Mouse (Mus musculus): ENCODE measurements around the gene Pde10a. TPM values are rescaled to one million over a fixed set of nuclear protein-coding genes. Genes with fewer than 3 reads are reported as not detected.

The Pde10a gene
- total and polyA plus RNA-seq, 2 experiments from 2014 or later: 14.7 to 55.4 TPM

GRCm38 (mm10) chr17:8658751-8659454 lies 133.7 kb downstream of the Pde10a start:
- no peak for DNase-seq
- TF ChIP-seq CTCF (IDR thresholded peaks at IDR 0.05; ENCODE audit: low read depth): no peak
- Histone ChIP-seq H3K27me3 (ENCODE audit: insufficient read depth, low read length) (no peaks in the 10 kb centered on the region), H3K36me3 (ENCODE audit: insufficient read depth) (no peaks in the 10 kb centered on the region), H3K4me3 (ENCODE audit: low read depth, low read length) (no peak overlapping the region), H3K4me1 (ENCODE audit: insufficient read depth) (no peaks in the 10 kb centered on the region), H3K9me3 (ENCODE audit: low read length) (no peaks in the 10 kb centered on the region), H3K27ac (ENCODE audit: low read depth, low read length) (no peak overlapping the region), H3K9ac (no peak overlapping the region), H3K4me2 (ENCODE audit: low read depth) (no peak overlapping the region)
- 66% methylated on average over 16 of the region's 16 CpGs for WGBS
- no peak for ATAC-seq

- Histone ChIP-seq H3K27ac (ENCODE audit: low read depth, low read length) (peak overlapping the region; percentile 64), H3K9me3 (ENCODE audit: low read length) (no peaks in the 10 kb centered on the region), H3K4me1 (ENCODE audit: insufficient read depth) (no peaks in the 10 kb centered on the region), H3K4me3 (ENCODE audit: low read depth, low read length) (no peak overlapping the region), H3K36me3 (ENCODE audit: insufficient read depth) (no peaks in the 10 kb centered on the region), H3K4me2 (ENCODE audit: low read depth) (no peak overlapping the region), H3K27me3 (ENCODE audit: insufficient read depth, low read length) (no peaks in the 10 kb centered on the region), H3K9ac (no peak overlapping the region)
- ATAC-seq (peak; percentile 79; the same call in 1 of the 2 replicates), DNase-seq (peak; percentile 27)
- WGBS: 49% methylated on average over 5 of the region's 5 CpGs
- no peak for TF ChIP-seq CTCF (IDR thresholded peaks at IDR 0.05; ENCODE audit: low read depth)
These were observed 141.7 kb downstream of the Pde10a start for GRCm38 (mm10) chr17:8666912-8667311.

- no peak overlapping the region for H3K27ac ChIP-seq (ENCODE audit: low read depth, low read length)
- TF ChIP-seq CTCF (IDR thresholded peaks at IDR 0.05; ENCODE audit: low read depth): no peak
- no peak overlapping the region for H3K4me3 ChIP-seq (ENCODE audit: low read depth, low read length)
- no peak overlapping the region for H3K4me2 ChIP-seq (ENCODE audit: low read depth)
- H3K36me3 ChIP-seq (ENCODE audit: insufficient read depth): no peaks in the 10 kb centered on the region
- no peaks in the 10 kb centered on the region for H3K4me1 ChIP-seq (ENCODE audit: insufficient read depth)
- 93% methylated on average over 2 of the region's 2 CpGs for WGBS
- DNase-seq (no peak), ATAC-seq (no peak)
- H3K27me3 ChIP-seq (ENCODE audit: insufficient read depth, low read length): no peaks in the 10 kb centered on the region
- no peaks in the 10 kb centered on the region for H3K9me3 ChIP-seq (ENCODE audit: low read length)
- H3K9ac ChIP-seq: no peak overlapping the region
These were observed 149.5 kb downstream of the Pde10a start for GRCm38 (mm10) chr17:8674651-8675050.

- Histone ChIP-seq H3K9me3 (ENCODE audit: low read length) (no peaks in the 10 kb centered on the region), H3K9ac (no peak overlapping the region), H3K4me1 (ENCODE audit: insufficient read depth) (no peaks in the 10 kb centered on the region), H3K27ac (ENCODE audit: low read depth, low read length) (no peak overlapping the region), H3K27me3 (ENCODE audit: insufficient read depth, low read length) (no peaks in the 10 kb centered on the region), H3K4me2 (ENCODE audit: low read depth) (no peak overlapping the region), H3K36me3 (ENCODE audit: insufficient read depth) (no peaks in the 10 kb centered on the region), H3K4me3 (ENCODE audit: low read depth, low read length) (no peak overlapping the region)
- no peak for TF ChIP-seq CTCF (IDR thresholded peaks at IDR 0.05; ENCODE audit: low read depth)
- WGBS: 75% methylated on average over 7 of the region's 7 CpGs
- ATAC-seq: no peak
- DNase-seq: no peak
These were observed 161.2 kb downstream of the Pde10a start for GRCm38 (mm10) chr17:8686356-8686755.

GRCm38 (mm10) chr17:8688096-8688495 lies 162.9 kb downstream of the Pde10a start:
- Histone ChIP-seq H3K9ac (no peak overlapping the region), H3K27me3 (ENCODE audit: insufficient read depth, low read length) (no peaks in the 10 kb centered on the region), H3K4me3 (ENCODE audit: low read depth, low read length) (no peak overlapping the region), H3K4me1 (ENCODE audit: insufficient read depth) (no peaks in the 10 kb centered on the region), H3K4me2 (ENCODE audit: low read depth) (no peak overlapping the region), H3K9me3 (ENCODE audit: low read length) (no peaks in the 10 kb centered on the region), H3K27ac (ENCODE audit: low read depth, low read length) (no peak overlapping the region), H3K36me3 (ENCODE audit: insufficient read depth) (no peaks in the 10 kb centered on the region)
- DNase-seq: no peak
- 64% methylated on average over 3 of the region's 3 CpGs for WGBS
- no peak for TF ChIP-seq CTCF (IDR thresholded peaks at IDR 0.05; ENCODE audit: low read depth)
- no peak for ATAC-seq

- Histone ChIP-seq H3K4me2 (ENCODE audit: low read depth) (no peak overlapping the region), H3K9ac (no peak overlapping the region), H3K4me1 (ENCODE audit: insufficient read depth) (no peaks in the 10 kb centered on the region), H3K36me3 (ENCODE audit: insufficient read depth) (no peaks in the 10 kb centered on the region), H3K9me3 (ENCODE audit: low read length) (no peaks in the 10 kb centered on the region), H3K4me3 (ENCODE audit: low read depth, low read length) (no peak overlapping the region), H3K27me3 (ENCODE audit: insufficient read depth, low read length) (no peaks in the 10 kb centered on the region), H3K27ac (ENCODE audit: low read depth, low read length) (no peak overlapping the region)
- WGBS: 83% methylated on average over 1 of the region's 1 CpGs
- no peak for TF ChIP-seq CTCF (IDR thresholded peaks at IDR 0.05; ENCODE audit: low read depth)
- DNase-seq (no peak), ATAC-seq (no peak)
These were observed 173.1 kb downstream of the Pde10a start for GRCm38 (mm10) chr17:8698265-8698664.

- H3K9ac ChIP-seq: no peak overlapping the region
- no peak overlapping the region for H3K27ac ChIP-seq (ENCODE audit: low read depth, low read length)
- H3K4me2 ChIP-seq (ENCODE audit: low read depth): no peak overlapping the region
- no peaks in the 10 kb centered on the region for H3K4me1 ChIP-seq (ENCODE audit: insufficient read depth)
- no peak for ATAC-seq
- TF ChIP-seq CTCF (IDR thresholded peaks at IDR 0.05; ENCODE audit: low read depth): no peak
- no peak overlapping the region for H3K4me3 ChIP-seq (ENCODE audit: low read depth, low read length)
- no peaks in the 10 kb centered on the region for H3K9me3 ChIP-seq (ENCODE audit: low read length)
- no peak for DNase-seq
- 76% methylated on average over 3 of the region's 3 CpGs for WGBS
- no peaks in the 10 kb centered on the region for H3K27me3 ChIP-seq (ENCODE audit: insufficient read depth, low read length)
- no peaks in the 10 kb centered on the region for H3K36me3 ChIP-seq (ENCODE audit: insufficient read depth)
These were observed 173.6 kb downstream of the Pde10a start for GRCm38 (mm10) chr17:8698793-8699192.

Measured in forebrain, postnatal 0 days (tissue).